Mouse (Mus musculus) ES-Bruce4 (cell line): ENCODE results near the gene Pdcd6ip. TPM values are rescaled to one million over a fixed set of nuclear protein-coding genes. Genes with fewer than 3 reads are reported as not detected.

ENCODE experiments used
- H3K27ac ChIP-seq: 2 replicates; pipeline ENCODE4 v1.5.1; 2012; ENCODE audit warnings: low read length, inconsistent platforms; ENCODE audit not compliant: insufficient read depth
- H3K27me3 ChIP-seq: 2 replicates; pipeline ENCODE4 v1.6.1; 2012; ENCODE audit warnings: mild to moderate bottlenecking, low read length, inconsistent platforms; ENCODE audit not compliant: control insufficient read depth, poor library complexity, insufficient read depth, severe bottlenecking
- H3K36me3 ChIP-seq: 2 replicates; pipeline ENCODE4 v1.6.1; 2012; ENCODE audit warnings: inconsistent platforms, mild to moderate bottlenecking, low read length, moderate library complexity; ENCODE audit not compliant: control insufficient read depth, poor library complexity, insufficient read depth, severe bottlenecking
- H3K4me1 ChIP-seq: one replicate; pipeline ENCODE4 v1.8.1; 2011; ENCODE audit warnings: low read length; ENCODE audit not compliant: control insufficient read depth, insufficient read depth
- H3K4me3 ChIP-seq: 2 replicates; pipeline ENCODE4 v1.5.1; 2011; ENCODE audit warnings: low read depth, mild to moderate bottlenecking, low read length
- H3K9ac ChIP-seq: 2 replicates; pipeline ENCODE4 v1.6.1; 2012; ENCODE audit warnings: low read depth, mild to moderate bottlenecking, inconsistent platforms; ENCODE audit not compliant: poor library complexity, severe bottlenecking
- H3K9me3 ChIP-seq: replicated peaks from 2 replicates; pipeline ENCODE4 v1.6.1; 2012; ENCODE audit warnings: mild to moderate bottlenecking, low read length, inconsistent platforms; ENCODE audit not compliant: control insufficient read depth, poor library complexity, insufficient read depth, severe bottlenecking
- CTCF ChIP-seq: IDR thresholded peaks from one replicate; pipeline ENCODE4 v1.8.1; 2011; ENCODE audit warnings: low read depth, low read length
- EP300 ChIP-seq: IDR thresholded peaks from 2 replicates; pipeline ENCODE4 v1.6.1; 2011; ENCODE audit warnings: low read depth, low read length; ENCODE audit not compliant: insufficient read depth
- POLR2A ChIP-seq: IDR thresholded peaks from one replicate; pipeline ENCODE4 v1.8.1; 2011; ENCODE audit warnings: low read length; ENCODE audit not compliant: insufficient read depth
- polyA plus RNA-seq: library from polyadenylated mRNA; stranded (reverse); fragments of >200 nt; gene quantifications from 2 replicates; pipeline ENCODE4 v1.2.4, GENCODE M21; 2011; ENCODE audit warnings: low read depth; ENCODE audit not compliant: missing spikeins, insufficient read depth, insufficient read length

Pdcd6ip gene
- polyA plus RNA-seq, 1 experiment: 133 TPM

DNA sequence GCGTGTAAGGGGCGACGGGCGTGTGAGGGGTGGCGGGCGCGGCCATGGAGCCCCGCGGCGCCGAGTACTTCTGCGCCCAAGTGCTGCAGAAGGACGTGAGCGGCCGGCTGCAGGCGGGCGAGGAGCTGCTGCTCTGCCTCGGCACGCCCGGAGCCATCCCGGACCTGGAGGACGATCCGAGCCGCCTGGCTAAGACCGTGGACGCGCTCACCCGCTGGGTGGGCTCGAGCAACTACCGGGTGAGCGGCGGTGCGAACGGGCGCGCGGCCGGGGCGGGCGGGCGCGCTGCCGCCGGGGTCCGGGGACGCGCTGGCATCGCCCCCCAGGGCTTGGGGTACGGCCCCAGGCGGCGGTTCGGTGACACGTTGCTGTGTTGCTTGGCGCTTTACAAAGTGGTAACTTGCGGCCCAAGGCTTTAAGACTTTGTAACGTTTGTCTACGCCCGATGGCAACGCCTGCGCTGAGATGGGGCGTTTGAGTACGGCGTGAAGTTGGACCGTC is 33.6 kb upstream of the Pdcd6ip start:
- Histone ChIP-seq H3K27me3 (no peaks in the 10 kb centered on the region), H3K4me1 (no peaks in the 10 kb centered on the region), H3K27ac (no peak overlapping the region), H3K36me3 (no peaks in the 10 kb centered on the region), H3K9ac (peak overlapping the region; percentile 94), H3K4me3 (peak overlapping the region; percentile 81), H3K9me3 (no peaks in the 10 kb centered on the region)
- TF ChIP-seq CTCF: no peak
- no peak for TF ChIP-seq EP300
- TF ChIP-seq POLR2A: no peak

- TF ChIP-seq EP300 (no peak), CTCF (no peak), POLR2A (no peak)
- H3K9me3 ChIP-seq: no peaks in the 10 kb centered on the region
- H3K4me1 ChIP-seq: no peaks in the 10 kb centered on the region
- H3K4me3 ChIP-seq: peak within 1 kb of the TSS; percentile 81
- peak within 1 kb of the TSS; percentile 94 for H3K9ac ChIP-seq
- H3K36me3 ChIP-seq: no peaks in the 10 kb centered on the region
- no peaks in the 10 kb centered on the region for H3K27me3 ChIP-seq
- no peak within 1 kb of the TSS for H3K27ac ChIP-seq
These were observed 33.1 kb upstream of the Pdcd6ip start, which contains the start of gene Clasp2 for GRCm38 (mm10) chr9:113741108-113741636. Gene Clasp2, plus strand, starts transcription at chr9:113741473.

- Histone ChIP-seq H3K27ac (no peak overlapping the region), H3K9ac (no peak overlapping the region), H3K36me3 (no peaks in the 10 kb centered on the region), H3K4me3 (no peak overlapping the region), H3K27me3 (no peaks in the 10 kb centered on the region), H3K9me3 (no peaks in the 10 kb centered on the region), H3K4me1 (no peaks in the 10 kb centered on the region)
- no peak for TF ChIP-seq POLR2A
These were observed 30.9 kb upstream of the Pdcd6ip start for GRCm38 (mm10) chr9:113738941-113739340.

DNA sequence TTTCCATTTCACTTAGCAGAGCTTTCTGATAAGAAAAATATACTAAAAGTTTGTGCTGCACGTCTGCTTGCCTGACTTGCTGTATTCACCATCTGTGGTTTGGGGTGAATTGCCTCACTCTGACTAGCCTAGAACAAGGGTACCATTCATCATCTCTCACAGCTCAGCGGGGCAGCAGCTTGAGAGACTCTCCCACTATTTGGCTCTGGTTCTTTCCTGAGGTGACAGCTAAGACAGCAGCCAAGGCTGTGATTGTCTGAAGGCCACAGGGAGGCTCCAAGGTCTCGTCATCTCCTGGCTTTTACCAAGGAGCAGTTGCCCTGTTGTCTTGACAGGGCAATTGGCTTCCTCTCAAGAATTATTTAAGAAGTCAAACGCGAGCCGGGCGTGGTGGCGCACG is 30.0 kb upstream of the Pdcd6ip start:
- Histone ChIP-seq H3K9me3 (no peaks in the 10 kb centered on the region), H3K27ac (no peak overlapping the region), H3K36me3 (no peaks in the 10 kb centered on the region), H3K4me1 (no peaks in the 10 kb centered on the region), H3K4me3 (no peak overlapping the region), H3K9ac (no peak overlapping the region), H3K27me3 (no peaks in the 10 kb centered on the region)
- TF ChIP-seq CTCF: no peak
- TF ChIP-seq EP300: no peak
- TF ChIP-seq POLR2A: no peak

GRCm38 (mm10) chr9:113735920-113736319 is 27.9 kb upstream of the Pdcd6ip start:
- TF ChIP-seq EP300 (no peak), CTCF (no peak), POLR2A (no peak)
- Histone ChIP-seq H3K9me3 (no peaks in the 10 kb centered on the region), H3K4me3 (no peak overlapping the region), H3K36me3 (no peaks in the 10 kb centered on the region), H3K9ac (no peak overlapping the region), H3K4me1 (no peaks in the 10 kb centered on the region), H3K27me3 (no peaks in the 10 kb centered on the region), H3K27ac (no peak overlapping the region)

DNA sequence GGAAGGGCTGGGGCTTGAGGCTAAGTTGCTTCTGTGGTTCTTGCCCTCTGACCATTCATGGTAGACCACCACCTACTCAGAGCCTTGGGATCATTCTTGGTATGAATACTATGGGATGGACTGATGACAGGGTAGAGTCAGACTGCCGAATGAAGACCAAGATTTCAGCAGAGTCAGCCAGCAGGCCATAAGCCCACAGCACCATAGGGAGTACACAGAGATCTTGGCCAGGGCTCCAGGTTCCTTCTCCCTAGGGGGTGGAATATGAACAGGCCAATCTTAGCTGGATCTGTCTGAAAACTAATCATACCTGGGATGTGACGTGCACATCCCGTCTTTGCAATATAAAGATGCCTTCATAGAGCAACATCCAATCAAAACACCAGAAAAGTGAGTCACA is 23.5 kb upstream of the Pdcd6ip start:
- Histone ChIP-seq H3K9me3 (no peaks in the 10 kb centered on the region), H3K4me3 (no peak overlapping the region), H3K27ac (no peak overlapping the region), H3K36me3 (no peaks in the 10 kb centered on the region), H3K27me3 (no peaks in the 10 kb centered on the region), H3K9ac (no peak overlapping the region), H3K4me1 (no peaks in the 10 kb centered on the region)
- TF ChIP-seq CTCF: no peak
- TF ChIP-seq POLR2A: no peak
